Mouse (Mus musculus) layer of hippocampus, adult 11-12 months (tissue): ENCODE results near the gene Maff.

Experiments used
- DNase-seq: peaks from one replicate; pipeline ENCODE4 v3.0.0; 2022; ENCODE audit warnings: low spot score

Maff gene

DNA sequence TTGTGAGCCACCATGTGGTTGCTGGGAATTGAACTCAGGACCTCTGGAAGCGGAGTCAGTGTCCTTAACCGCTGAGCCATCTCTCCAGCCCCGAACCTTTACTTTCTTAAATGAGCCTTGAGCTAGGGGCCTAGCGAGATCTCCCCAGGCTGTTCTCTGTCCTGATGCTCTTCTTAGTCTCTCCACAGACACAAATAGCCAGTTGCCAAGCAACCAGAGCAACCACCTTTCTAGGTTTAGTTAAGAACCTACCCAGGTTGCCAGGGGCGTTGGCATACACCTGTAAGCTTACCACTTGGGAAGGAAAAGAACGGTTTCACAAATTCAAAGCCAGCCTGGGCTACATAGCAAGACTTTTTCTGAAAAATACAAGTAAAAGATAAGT, 16.4 kb upstream of the Maff start:
- DNase-seq, result no peak

DNA sequence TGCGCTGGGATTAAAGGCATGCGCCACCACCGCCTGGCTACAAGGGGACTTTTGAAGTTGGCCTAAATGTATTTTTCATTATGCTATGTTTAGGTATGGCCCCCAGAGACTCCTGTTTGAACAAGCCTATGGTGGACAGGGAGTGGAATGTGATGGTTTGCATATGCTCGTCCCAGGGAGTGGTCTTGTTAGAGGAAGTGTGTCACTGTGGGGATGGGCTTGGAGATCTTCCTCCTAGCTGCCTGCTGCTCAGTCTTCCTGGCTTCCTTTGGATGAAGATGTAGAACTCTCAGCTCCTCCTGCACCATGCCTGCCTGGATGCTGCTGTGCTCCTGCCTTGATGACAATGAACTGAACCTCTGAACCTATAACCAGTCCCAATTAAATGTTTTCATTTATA, 15.9 kb upstream of the Maff start:
- no peak for DNase-seq

DNA sequence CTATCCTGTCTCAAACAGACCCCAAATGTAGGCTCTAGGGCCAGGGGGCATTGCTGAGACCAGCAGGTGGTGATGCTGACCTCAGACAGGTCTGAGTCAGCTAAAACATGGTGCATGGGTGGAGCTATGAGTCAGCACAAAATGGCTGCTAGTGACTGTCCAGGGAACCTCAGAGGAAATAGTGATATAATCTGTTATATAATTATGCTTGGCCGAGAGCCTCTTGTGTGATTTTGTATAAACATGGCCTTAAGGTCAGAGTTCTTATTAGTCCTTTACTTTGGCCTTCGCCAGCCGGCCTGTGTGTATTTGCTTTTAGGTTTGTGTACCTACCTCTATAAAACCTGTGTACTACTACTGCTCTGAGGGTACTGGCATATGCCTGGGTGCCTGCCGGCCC, 13.0 kb upstream of the Maff start:
- DNase-seq, result no peak

DNA sequence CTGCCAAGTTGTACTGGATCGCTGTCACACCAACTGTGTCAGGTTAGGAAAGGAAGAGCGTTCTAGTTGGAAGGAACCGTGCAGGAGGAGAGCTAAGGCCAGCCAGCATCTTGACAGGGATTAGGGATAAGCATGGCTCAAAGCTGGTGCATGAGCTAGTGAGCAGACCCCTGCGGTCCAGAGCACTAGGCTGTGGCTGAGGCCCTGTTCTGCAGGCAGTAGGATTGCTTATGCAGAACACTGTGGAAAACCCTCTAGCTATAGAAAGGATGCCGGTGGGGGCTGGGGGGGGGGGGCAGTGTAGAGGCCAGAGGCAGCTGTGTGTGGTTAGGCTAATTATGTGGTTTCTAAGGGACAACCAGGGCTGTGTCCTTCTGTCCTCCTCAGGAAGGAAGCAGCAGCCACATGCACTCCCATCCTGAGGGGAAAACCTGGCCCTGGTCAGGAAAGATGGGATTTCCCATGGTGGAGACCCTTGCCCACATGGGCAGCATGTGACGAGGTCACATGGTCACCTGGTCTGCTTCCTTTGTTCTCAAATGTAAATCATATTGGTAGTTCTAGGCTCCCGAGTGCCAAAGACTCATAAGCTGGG, 11.3 kb upstream of the Maff start:
- DNase-seq, result no peak

GRCm38 (mm10) chr15:79338978-79339377, 7.4 kb upstream of the Maff start:
- DNase-seq, result no peak

- no peak for DNase-seq
These were observed 3.6 kb upstream of the Maff start for GRCm38 (mm10) chr15:79342641-79343337.

GRCm38 (mm10) chr15:79344627-79345026, 1.8 kb upstream of the Maff start:
- DNase-seq, result no peak

DNA sequence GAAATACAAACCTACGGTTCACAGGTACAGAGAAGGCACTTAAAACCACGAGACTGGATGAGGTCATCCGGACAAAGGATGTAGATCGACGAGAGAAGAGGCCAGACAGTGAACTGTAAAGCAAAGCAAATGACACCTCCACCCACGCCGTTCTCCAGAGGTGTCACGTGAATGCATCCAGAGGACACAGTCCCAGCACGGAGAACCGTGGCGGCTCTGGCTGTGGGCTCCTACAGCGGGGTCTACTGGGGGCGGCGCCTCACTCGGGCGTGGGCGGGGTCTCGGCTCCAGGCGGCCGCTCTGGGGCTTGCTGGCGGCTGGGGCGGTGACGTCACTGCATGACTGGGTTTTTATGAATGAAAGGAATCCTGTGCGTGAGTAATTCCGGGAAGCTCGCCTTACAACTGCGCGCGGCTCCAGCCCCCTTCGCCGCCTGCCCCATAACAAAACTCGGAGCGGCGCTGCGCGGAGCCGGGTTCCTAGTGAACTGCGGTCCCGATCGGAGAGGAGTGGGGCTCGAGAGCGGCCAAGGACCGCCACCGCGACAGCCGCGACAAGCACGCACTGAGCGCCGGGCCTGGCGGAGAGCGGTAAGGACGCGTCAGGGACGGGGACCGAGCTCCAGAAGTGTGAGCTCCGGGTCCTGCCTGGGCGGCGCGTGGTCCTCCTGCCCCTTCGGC, 884 bp downstream of the Maff start:
- DNase-seq, result peak; percentile 86

DNA sequence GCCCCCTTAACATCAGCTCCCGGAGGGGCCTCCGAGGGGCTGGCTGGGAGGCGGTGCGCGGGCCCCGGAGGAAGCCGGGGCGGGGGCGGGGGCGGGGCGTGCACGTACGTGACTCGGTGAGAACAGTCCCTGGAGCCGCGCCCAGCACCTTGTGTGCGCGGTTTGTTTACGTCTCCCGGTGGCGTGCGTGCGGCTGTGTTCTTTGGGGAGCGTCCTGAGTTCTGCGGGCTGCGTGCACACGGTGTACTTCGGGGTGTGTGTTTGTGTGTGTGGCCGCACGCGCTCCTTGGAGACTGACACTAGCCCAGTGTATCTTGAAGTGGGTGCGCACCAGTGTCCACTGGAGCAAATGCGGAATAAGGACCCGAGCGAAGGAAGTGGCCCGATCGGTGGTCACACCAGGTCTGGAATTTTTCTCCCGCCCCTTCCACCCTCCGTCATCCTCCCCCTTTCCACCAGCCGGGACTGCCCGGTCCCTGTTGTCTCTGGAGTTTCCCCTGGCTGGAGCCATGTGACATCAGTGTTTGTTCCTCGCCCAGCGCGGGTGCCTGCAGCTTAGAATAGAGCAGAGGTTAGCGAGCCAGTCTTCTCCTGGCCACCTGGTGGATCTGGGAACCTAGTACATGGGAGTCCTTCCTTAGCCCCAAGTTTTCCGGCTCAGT, 1.6 kb downstream of the Maff start:
- DNase-seq, result peak; percentile 47

GRCm38 (mm10) chr15:79348651-79349050, 2.2 kb downstream of the Maff start:
- DNase-seq, result no peak

DNA sequence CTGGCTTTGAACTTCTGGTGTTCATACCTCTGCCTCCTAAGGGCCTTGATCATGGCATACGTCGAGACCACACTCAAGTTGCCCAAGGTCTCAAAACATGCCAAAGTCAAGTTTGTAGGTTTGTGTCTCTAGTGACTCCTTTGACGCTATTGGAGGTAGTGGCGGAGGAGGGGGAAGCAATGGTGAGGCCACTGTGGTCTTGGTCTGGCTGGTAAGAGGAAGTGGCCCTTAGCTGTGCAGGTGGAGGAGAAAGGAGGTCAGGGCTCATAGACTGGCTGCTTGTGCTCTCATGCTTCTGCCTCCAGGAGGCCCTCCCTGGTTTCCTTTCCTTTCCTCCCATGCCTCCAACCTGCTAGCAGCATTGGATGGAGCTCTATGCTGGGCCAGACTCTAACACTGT, 4.4 kb downstream of the Maff start:
- no peak for DNase-seq

DNA sequence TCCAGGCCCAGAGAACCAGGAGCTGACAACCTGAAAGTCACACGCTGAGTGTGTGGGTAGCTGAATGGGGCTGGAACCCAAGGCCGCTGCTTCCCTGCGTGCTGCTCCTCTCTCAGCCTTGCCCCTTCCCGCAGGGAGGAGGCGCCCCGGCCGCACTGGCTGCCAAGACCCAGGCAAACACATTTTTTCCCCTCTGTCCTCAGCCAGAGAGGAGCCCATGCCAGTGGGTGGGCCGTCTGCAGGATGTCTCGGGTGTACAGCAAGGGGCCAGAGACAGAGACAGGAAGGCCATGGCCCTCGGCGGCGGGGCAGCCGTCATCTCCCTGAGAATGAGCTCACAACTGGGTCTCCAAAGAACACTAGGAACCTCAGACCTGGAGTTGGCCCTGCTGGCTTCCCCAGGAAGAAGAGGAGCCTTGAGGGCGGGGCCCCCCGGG, 4.9 kb downstream of the Maff start:
- no peak for DNase-seq

DNA sequence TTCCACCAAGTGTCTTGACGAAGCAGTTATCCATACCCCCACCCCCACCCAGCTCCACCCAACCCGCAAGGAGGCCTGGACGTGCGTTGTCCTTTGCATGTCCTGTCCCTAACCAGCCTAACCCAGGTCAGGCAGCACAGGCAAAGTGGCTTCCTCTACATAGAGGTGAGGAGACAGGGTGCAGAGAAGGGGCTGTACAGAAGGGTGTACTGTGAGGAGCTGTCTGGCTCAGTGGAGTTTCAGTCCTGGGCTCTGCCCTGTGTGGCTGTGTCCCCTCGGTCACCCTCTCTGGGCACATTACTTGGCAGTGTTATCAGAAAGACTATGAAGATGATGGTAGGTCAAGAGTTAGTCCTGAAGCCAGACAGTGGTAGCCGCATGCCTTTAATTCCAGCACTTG, 6.1 kb downstream of the Maff start:
- no peak for DNase-seq

GRCm38 (mm10) chr15:79353690-79354305, 7.4 kb downstream of the Maff start:
- no peak for DNase-seq

DNA sequence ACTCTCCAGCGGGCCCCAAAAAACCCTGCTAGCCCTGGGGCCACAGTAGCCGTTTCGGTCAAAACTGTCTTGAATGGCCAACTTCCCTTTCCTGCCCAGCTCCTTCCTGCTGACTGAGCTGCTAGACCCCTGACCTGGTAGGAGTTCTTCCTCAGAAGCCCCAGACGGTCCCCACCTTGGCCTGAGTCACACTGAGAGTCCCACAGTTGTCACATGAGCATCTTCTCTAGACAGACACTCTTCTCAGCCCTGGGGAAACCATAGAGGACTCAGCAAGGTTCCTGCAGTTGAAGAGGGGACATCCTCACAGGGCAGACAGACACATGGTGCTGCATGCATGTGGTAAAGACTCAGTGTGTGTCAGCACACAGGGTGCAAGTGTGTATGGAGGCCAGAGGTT, 8.2 kb downstream of the Maff start:
- no peak for DNase-seq

- DNase-seq, result no peak
These were observed 10.1 kb downstream of the Maff start for GRCm38 (mm10) chr15:79356481-79356880.

DNA sequence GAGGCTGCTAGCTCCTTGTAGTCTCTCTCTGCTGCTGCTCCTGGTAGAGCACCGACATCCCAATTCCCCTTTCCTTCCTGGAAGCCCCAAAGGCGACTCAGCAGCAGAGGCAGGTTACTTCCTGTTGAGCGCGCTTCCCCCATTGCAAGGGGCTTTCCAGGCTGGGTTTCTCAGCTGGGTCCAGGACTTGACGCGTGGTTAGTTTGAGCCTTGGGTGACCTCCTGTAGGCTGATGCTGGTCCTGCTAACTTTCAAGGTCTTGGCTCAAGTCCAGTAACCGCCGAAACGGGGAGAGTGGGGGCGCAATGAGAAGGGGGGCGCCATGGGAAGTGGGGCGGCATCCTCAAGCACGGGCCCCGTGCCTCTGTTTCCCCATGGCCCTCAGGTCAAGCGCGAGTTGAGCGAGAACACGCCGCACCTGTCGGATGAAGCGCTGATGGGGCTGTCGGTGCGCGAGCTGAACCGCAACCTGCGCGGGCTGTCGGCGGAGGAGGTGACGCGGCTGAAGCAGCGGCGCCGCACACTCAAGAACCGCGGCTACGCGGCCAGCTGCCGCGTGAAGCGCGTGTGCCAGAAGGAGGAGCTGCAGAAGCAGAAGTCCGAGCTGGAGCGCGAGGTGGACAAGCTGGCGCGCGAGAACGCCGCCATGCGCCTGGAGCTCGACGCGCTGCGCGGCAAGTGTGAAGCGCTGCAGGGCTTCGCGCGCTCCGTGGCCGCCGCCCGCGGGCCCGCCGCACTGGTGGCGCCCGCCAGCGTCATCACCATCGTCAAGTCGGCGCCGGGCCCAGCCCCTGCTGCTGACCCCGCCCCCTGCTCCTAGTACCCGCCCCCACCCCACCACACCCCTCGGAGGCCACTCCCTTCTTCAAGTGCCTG, 10.9 kb downstream of the Maff start:
- DNase-seq, result peak; percentile 52

DNA sequence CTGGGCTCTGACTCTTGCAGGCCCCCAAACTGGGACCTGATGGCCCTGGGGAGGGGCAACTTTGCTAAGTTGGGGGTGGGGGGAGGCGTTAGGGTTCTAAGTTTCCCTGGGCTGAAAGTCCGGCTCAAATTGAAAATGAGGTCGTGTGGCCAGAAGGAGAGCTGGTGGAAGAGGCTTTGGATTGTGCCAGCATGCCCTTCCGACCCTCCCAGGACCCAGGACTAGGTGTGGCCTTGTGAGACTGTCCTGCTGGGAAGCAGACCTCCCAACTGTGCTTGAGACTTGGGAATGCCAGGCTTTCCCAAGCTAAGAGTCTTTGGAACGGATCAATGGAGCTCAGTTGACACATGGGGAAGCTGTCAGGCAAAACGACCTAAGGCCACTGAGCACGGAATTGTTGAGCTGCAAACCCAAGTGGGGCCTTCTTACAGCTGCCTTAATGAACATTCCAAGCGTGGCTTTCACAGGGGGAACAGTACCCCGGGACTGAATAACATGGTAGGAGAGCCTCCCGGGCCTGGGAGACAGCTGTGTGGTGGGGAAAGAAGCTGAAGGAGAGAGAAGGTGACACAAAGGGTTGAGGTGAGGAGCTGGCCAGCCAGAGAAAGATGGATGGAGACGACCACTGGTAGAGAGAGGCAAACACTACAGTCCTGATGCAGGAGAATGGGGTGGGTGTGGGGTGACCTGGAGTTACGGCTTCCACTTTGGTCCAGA, 11.7 kb downstream of the Maff start:
- DNase-seq, result no peak

DNA sequence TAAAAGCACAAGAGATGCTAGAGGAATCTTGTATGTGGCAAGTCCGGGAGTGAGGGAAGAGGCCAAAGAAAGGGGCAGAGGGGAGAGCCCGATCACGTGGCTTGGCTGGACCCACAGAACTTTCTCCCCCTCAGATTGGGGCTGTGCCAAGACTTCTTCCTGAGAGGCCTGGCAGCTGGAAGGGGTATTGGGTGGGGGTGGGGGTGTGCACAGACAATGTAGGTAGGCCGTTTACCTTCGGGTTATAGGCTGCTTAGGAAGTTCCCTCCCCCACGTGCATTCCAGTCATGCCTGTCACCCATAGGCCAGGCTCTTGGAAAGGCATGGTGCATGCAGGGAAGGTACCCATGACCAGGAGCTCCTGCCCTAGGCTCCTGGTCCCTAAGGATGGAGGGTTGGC, 13.5 kb downstream of the Maff start:
- no peak for DNase-seq

DNA sequence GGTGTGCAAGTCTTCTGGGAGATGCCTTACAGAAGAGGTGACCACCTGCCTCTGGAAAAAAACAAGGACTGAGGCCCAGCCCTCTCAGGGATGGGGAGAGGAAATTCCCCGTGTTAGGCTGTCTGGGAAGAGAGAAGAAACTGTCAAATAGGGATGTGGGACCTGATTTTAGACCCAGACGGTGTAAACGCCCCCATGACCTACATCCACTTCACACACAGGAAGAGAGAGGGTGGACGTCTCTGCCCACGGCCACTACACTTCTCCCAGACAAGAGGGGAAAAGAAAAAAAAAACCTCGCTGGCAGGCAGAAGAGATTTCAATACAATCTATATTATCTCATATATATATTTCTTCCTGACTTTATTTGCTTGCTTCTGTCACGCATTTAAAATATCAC, 13.9 kb downstream of the Maff start:
- DNase-seq, result no peak

GRCm38 (mm10) chr15:79361023-79361422, 14.6 kb downstream of the Maff start:
- no peak for DNase-seq
